Mouse (Mus musculus) embryo, embryonic 10.5 days (tissue): ENCODE measurements around the gene Gm5901.

ENCODE experiments used
- DNase-seq: peaks from one replicate; pipeline ENCODE4 v3.0.0-alpha.2; 2015; ENCODE audit warnings: low spot score

The Gm5901 gene

GRCm38 (mm10) chr7:105404268-105404667, 29.4 kb downstream of the Gm5901 start, which contains the start of gene Cnga4:
TSS of gene Cnga4 (plus strand) at chr7:105404568.
- no peak for DNase-seq

DNA sequence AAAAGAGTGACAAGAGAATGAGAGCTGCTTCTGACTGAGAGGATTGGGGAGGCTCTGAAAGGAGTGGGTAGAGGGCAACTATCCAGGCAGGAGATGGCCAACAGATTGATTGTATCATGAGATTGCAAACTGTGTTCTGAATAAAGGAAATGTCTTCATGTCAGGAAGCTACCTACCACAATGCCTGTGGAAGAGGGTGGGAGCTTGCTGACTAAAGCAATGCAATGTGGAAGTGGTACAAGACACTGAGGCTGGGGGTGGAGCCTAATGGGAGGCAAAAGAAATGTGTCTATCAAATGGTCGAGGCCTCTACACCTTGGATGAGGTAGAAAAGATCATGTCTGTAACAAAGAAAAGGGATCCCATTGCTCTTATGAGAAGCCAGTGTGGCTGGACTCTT, 31.5 kb downstream of the Gm5901 start:
- DNase-seq: no peak

- peak; percentile 82 for DNase-seq
Observed at GRCm38 (mm10) chr7:105411874-105412632, 37.2 kb downstream of the Gm5901 start.

DNA sequence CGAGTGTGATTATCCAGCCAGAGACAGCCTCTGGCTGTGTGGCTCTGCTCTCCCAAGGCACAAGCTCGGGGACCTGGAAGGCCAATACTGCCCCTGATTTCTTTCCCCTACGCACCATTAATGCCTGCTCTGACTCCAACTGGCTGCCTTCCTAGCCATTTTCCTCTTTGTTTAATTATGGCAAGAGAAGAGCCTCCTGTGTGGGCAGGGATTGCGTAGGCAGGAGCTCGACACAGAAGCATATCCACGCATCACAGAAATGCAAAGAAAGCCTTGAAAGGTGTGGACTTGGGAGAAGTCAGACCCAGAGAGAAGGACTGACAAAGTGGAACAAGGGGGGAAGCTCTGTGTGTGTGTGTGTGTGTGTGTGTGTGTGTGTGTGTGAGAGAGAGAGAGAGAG, 39.5 kb downstream of the Gm5901 start:
- DNase-seq: no peak

DNA sequence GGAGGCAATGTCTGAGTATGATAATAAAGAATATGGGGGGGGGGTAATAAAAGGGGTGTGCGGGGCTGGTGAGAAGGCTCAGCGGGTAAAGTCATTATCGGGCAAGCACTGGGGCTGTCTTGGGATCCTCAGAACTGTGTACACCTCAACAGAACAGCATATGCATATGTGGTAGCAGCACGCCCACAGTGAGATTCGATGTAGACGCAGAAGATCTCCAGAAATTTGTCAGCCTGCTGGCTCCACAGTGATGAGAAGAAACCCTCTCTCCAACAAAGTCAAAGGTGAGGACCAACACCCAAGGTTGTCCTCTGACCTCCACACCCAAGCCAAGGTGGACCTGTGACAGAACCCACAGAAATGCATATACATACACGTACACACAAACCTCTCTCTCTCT, 41.7 kb downstream of the Gm5901 start:
- no peak for DNase-seq

GRCm38 (mm10) chr7:105418106-105418505, 43.3 kb downstream of the Gm5901 start:
- no peak for DNase-seq

GRCm38 (mm10) chr7:105420903-105421302, 46.1 kb downstream of the Gm5901 start:
- no peak for DNase-seq

DNA sequence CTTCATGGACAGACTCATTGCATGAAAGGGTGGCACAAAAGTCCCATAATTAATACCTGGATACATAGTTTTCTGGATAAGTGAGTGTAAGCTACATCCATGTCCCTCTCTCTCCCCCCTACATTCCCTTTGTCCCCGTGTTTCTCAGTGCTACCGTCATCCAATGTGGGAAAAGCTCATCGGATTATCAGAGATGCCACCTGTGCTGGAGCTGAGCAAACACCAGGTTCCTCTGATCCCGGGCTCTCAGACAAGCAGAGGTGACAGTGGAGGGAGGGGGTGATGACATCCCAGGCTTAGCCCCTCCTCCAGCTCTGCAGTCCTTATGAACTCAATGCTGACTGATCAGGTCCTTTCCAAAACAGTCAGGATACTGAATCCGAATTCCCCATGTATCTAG, 49.5 kb downstream of the Gm5901 start:
- DNase-seq: no peak

DNA sequence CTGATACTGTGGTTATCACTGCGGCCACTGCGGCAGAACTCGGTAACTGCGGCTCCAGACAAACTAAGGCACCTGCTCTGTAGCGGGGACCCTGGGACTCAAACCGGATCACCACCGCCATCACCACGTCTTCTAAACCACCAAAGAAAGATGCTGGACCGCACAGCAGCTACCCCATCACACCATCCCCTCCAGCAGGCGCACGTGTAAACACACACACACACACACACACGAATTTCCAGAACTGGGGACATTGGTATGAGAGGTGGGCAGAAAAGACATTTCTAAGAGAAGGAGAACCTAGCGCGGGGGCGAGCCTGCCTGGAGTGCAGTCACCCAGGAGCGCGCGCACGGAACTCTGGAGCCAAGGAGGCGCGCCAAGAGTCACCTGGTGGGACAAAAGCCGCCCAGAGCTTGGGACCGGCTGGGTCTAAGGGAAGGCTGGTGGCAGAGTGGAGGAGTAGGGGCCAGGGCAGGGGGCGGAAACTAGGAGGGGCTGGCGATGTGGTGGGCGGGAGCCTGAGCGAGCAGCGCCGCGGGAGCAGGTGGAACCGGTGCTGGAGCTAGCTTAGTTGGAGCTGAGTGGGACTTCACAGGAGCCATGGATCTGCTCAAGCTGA, 50.7 kb downstream of the Gm5901 start, which contains the start of gene Cckbr:
Gene Cckbr, plus strand, starts transcription at position 308 of the 620 bp plus-strand sequence.
- DNase-seq: peak; percentile 39

GRCm38 (mm10) chr7:105426051-105426450, 51.2 kb downstream of the Gm5901 start:
- DNase-seq: peak; percentile 2
